Mouse (Mus musculus) CD8-positive naive resting alpha-beta T cell, adult 2 months (primary cell): ENCODE data around the gene Rnf220.

Source experiments
- DNase-seq, 2 experiments: peaks; one replicate each; pipeline ENCODE4 v3.0.0; 2022; ENCODE audit warnings: low read depth in 2 of 2, low spot score in 2 of 2

Gene Rnf220

GRCm38 (mm10) chr4:117385247-117385646 is 111.6 kb downstream of the Rnf220 start:
- no peak for DNase-seq

GRCm38 (mm10) chr4:117381846-117382245 is 115.0 kb downstream of the Rnf220 start:
- DNase-seq = no peak

DNA sequence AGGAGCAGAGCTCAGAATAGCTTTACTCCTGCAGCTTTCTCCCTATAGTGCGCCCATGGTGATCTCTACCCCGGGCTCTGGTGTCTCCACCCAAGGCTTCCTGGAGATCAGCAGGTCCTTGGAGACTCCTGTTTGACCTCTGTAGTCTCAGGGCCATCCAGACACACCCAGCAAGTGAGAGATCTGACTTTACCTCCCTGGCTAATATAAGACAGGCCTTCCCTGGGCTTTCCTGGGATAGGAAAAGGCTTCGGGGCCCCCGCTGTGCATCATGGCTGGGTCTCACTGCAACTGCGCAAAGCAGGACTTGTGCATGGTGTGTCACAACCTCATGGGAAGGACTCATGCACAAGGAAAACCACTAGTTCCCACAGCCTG is 116.3 kb downstream of the Rnf220 start:
- DNase-seq = no peak

- no peak for DNase-seq
Measured at GRCm38 (mm10) chr4:117379803-117380557, 116.9 kb downstream of the Rnf220 start.

GRCm38 (mm10) chr4:117374078-117374540 is 122.7 kb downstream of the Rnf220 start:
- no peak for DNase-seq

- no peak for DNase-seq
Measured at GRCm38 (mm10) chr4:117373324-117374077, 123.4 kb downstream of the Rnf220 start.

GRCm38 (mm10) chr4:117371896-117372295 is 125.0 kb downstream of the Rnf220 start:
- no peak for DNase-seq

DNA sequence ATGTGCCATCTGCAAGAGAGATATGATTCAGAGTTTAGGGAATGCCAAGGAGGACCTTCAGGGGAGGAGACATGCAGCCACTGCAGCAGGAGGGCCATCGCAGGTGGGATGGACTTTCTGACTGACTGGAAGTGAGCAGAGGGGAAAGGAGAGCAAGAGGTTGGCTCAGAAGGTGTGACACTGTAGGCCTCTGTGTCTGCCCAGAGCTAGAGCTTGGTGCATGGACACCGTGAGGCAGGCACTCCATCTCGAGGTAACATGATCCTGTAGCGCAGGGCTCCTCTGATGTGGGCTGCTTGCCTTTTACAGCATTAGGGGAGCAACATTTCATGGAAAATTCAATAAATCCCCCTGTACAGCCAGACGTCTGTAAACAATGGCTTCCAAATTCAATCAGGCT is 126.5 kb downstream of the Rnf220 start:
- DNase-seq = no peak

DNA sequence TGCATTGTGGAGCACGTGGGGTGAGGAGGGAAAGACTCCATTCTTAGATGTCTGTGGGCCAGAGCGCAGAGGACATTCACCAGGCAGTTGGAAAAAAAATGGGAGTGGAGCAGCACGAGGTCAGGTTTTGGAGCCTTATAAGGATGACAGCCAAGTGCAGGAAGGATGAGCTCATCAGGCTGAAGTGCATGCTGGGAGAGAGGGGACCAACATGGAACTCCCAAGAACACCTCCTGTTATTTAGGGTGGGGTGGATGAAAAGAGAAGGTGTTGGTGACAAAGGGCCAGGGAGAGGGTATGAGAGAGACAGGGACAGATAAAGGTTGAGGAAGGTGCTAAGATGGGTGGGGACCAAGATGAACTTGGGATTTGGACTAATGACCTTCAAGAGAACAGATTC is 127.3 kb downstream of the Rnf220 start:
- no peak for DNase-seq

GRCm38 (mm10) chr4:117367365-117367764 is 129.5 kb downstream of the Rnf220 start:
- no peak for DNase-seq

GRCm38 (mm10) chr4:117362085-117362484 is 134.8 kb downstream of the Rnf220 start:
- DNase-seq = no peak

GRCm38 (mm10) chr4:117361558-117361873 is 135.3 kb downstream of the Rnf220 start:
- no peak for DNase-seq

- no peak for DNase-seq
Measured at GRCm38 (mm10) chr4:117360713-117361557, 135.9 kb downstream of the Rnf220 start.

DNA sequence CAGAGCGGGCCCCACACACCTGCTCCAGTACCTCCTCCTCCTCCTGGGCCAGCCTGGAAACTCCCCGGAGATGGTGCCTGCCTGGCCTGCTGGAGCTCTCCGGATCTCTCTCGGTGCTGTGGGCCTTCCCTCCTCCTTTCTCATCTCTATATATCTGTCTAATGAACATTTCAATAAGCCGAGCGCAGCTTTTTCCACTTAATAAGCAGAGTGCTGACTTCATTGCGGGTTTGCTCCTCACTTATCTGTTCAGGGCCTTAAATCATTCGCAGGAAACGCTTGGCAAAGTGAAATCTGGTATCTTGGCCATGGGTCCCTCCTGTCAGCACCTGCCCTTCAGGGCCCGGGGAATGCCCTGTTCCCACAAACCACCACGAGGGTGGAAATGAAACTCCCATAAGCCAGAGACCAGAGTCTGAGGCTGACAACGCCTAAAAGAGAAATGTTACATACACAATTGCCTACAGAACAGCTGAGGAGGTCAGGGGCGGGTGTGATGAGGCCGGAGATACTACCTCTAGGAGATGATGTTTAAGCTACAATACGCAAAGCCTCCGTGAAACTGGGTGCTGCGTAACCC is 137.0 kb downstream of the Rnf220 start:
- DNase-seq = no peak

GRCm38 (mm10) chr4:117357917-117358316 is 138.9 kb downstream of the Rnf220 start:
- no peak for DNase-seq

DNA sequence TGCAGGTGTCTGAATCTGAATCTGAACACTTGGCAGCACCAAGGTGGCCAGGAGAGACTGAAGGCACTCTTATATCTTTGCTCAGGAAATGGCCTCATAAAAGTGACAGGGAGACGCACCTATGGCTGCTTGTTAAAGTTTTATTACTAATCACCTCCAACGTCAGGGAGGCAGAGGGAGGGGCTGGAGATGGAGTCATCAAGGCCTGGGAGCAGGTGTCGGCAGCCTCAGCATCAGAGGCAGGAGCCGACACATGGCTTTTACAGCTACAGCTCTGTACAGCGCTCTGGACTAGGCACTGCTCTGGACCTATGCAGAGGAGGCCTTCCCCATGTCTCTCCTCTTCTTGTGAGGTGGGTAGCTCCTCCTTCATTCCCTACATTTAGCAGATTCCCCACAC is 139.7 kb downstream of the Rnf220 start:
- DNase-seq = no peak

- no peak for DNase-seq
Measured at GRCm38 (mm10) chr4:117356223-117356622, 140.6 kb downstream of the Rnf220 start.

- DNase-seq = no peak
Measured at GRCm38 (mm10) chr4:117354651-117355050, 142.2 kb downstream of the Rnf220 start.

DNA sequence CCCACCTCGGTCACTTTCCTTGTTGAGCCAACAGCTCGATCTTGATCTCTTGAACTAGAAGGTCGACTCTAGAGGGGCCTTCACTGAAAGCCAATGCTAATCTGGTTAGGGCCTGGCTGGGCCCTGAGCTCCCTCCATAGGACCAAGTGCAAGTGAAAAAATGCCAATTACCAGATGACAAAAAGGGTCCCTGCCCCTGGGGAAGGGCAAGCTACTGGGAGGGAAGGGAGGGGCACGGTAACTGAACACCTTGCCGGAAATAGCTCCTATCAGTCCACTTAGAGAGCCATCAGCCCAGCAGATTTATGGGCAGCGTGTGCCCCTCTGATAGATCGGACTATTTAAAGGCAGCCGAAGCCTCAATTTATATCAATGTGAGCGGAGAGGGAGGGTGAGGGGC is 143.9 kb downstream of the Rnf220 start:
- DNase-seq = no peak

- DNase-seq = no peak
Measured at GRCm38 (mm10) chr4:117352071-117352470, 144.8 kb downstream of the Rnf220 start.

DNA sequence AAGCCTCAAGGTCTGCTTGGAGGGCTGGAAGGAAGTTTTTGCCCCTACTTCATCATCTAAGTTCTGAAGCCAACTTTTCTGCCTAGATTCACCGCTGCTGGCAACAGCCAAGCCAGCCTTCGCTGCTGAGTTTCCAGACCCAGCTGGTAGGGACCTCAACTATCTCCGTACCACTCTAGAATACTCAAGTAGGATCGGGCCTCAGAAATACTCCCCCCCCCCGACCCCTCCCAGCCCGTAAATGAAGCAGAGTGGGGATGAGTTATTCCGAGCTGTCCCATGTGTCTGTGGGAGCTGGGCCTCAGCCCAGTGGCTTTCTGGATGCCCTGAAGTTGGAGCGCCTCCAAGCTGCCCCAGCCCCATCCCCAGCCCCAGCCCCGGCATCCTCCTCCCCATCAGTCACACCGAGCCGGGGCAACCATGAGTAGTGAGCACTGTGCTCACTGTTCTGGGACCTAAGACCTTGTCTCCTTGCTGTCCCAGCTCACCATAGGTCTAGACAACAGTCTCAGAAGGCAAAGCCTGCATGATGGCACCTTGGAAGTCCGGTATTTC is 146.6 kb downstream of the Rnf220 start:
- no peak for DNase-seq
